Mouse (Mus musculus): Measurements from ENCODE around the gene 1700019D03Rik. TPM values are rescaled to one million over a fixed set of nuclear protein-coding genes. Genes with fewer than 3 reads are reported as not detected.

1700019D03Rik gene
- total and polyA plus RNA-seq, 3 experiments, result not detected

- no peak overlapping the region for H3K4me3 ChIP-seq (ENCODE audit: control insufficient read depth in 1 of 2, insufficient read depth in 1 of 2, low read depth in 2 of 2, low read length in 2 of 2)
- H3K36me3 ChIP-seq (ENCODE audit: control insufficient read depth in 1 of 2, insufficient read depth in 2 of 2, low read length in 2 of 2), result no peaks in the 10 kb centered on the region
- no peak overlapping the region for H3K27ac ChIP-seq (ENCODE audit: control insufficient read depth, low read depth, low read length)
- no peaks in the 10 kb centered on the region for H3K9me3 ChIP-seq (replicated peaks; ENCODE audit: insufficient read depth, low read length)
- H3K27me3 ChIP-seq (ENCODE audit: control insufficient read depth in 1 of 2, insufficient read depth in 2 of 2, low read length in 2 of 2), result peaks cover 0 to 2% of the 10 kb centered on the region in 2 experiments; a peak in 1 of 4 replicates
- H3K79me2 ChIP-seq (ENCODE audit: control insufficient read depth, insufficient read depth, low read length, poor library complexity), result no peaks in the 10 kb centered on the region
- no peak for TF ChIP-seq BHLHE40 (IDR thresholded peaks at IDR 0.05; ENCODE audit: borderline replicate concordance, low read depth, low read length)
- TF ChIP-seq GATA1 (IDR thresholded peaks at IDR 0.05; ENCODE audit: low read depth, low read length), result no peak
- no peak for TF ChIP-seq CTCF (IDR thresholded peaks at IDR 0.05 in 2 of 3, conservative IDR thresholded peaks at IDR 0.05 in 1 of 3; ENCODE audit: control insufficient read depth in 1 of 3, insufficient read depth in 1 of 3, low read depth in 2 of 3, low read length in 3 of 3, poor library complexity in 1 of 3, severe bottlenecking in 1 of 3)
- TF ChIP-seq HCFC1 (IDR thresholded peaks at IDR 0.05; ENCODE audit: low read depth, low read length), result no peak
- TF ChIP-seq CHD1 (IDR thresholded peaks at IDR 0.05; ENCODE audit: low read depth, low read length), result no peak
- TF ChIP-seq RCOR1 (IDR thresholded peaks at IDR 0.05; ENCODE audit: low read depth, low read length), result no peak
- no peak for TF ChIP-seq POLR2A (IDR thresholded peaks at IDR 0.05; ENCODE audit: control insufficient read depth in 1 of 2, insufficient read depth in 1 of 2, low read depth in 1 of 2, low read length in 2 of 2, poor library complexity in 1 of 2)
- TF ChIP-seq USF1 (IDR thresholded peaks at IDR 0.05; ENCODE audit: low read depth, low read length), result no peak
- no peak for TF ChIP-seq MAX (IDR thresholded peaks at IDR 0.05; ENCODE audit: low read length)
- no peak for TF ChIP-seq ZNF384 (IDR thresholded peaks at IDR 0.05; ENCODE audit: low read depth, low read length)
- TF ChIP-seq NELFE (IDR thresholded peaks at IDR 0.05; ENCODE audit: low read depth, low read length), result no peak
- TF ChIP-seq CHD2 (IDR thresholded peaks at IDR 0.05; ENCODE audit: low read length), result no peak
- no peak for TF ChIP-seq JUND (IDR thresholded peaks at IDR 0.05; ENCODE audit: low read depth, low read length)
- no peak for TF ChIP-seq ZC3H11A (IDR thresholded peaks at IDR 0.05; ENCODE audit: low read depth, low read length)
- no peak for TF ChIP-seq RAD21 (IDR thresholded peaks at IDR 0.05; ENCODE audit: low read depth, low read length)
- TF ChIP-seq MYB (IDR thresholded peaks at IDR 0.05; ENCODE audit: low read depth, low read length), result no peak
- TF ChIP-seq ZMIZ1 (IDR thresholded peaks at IDR 0.05; ENCODE audit: low read depth, low read length), result no peak
- peak; percentile 44 for DNase-seq (ENCODE audit: low read depth, low spot score)
- no peak overlapping the region for H3K9ac ChIP-seq (ENCODE audit: control insufficient read depth, low read depth, low read length, poor library complexity, severe bottlenecking)
- H3K4me1 ChIP-seq (ENCODE audit: control insufficient read depth in 1 of 2, insufficient read depth in 2 of 2, low read length in 2 of 2), result no peaks in the 10 kb centered on the region
These were observed 59.8 kb downstream of the 1700019D03Rik start for GRCm38 (mm10) chr1:52960191-52960590.

- no peaks in the 10 kb centered on the region for H3K4me1 ChIP-seq (ENCODE audit: control insufficient read depth in 1 of 2, insufficient read depth in 2 of 2, low read length in 2 of 2)
- H3K79me2 ChIP-seq (ENCODE audit: control insufficient read depth, insufficient read depth, low read length, poor library complexity), result no peaks in the 10 kb centered on the region
- DNase-seq (ENCODE audit: low read depth, low spot score), result no peak
- no peaks in the 10 kb centered on the region for H3K36me3 ChIP-seq (ENCODE audit: control insufficient read depth in 1 of 2, insufficient read depth in 2 of 2, low read length in 2 of 2)
- peaks cover 0 to 2% of the 10 kb centered on the region in 2 experiments; a peak in 1 of 4 replicates for H3K27me3 ChIP-seq (ENCODE audit: control insufficient read depth in 1 of 2, insufficient read depth in 2 of 2, low read length in 2 of 2)
- no peak overlapping the region for H3K4me3 ChIP-seq (ENCODE audit: control insufficient read depth in 1 of 2, insufficient read depth in 1 of 2, low read depth in 2 of 2, low read length in 2 of 2)
- no peak overlapping the region for H3K27ac ChIP-seq (ENCODE audit: control insufficient read depth, low read depth, low read length)
- H3K9me3 ChIP-seq (replicated peaks; ENCODE audit: insufficient read depth, low read length), result no peaks in the 10 kb centered on the region
- H3K9ac ChIP-seq (ENCODE audit: control insufficient read depth, low read depth, low read length, poor library complexity, severe bottlenecking), result no peak overlapping the region
- no peak for TF ChIP-seq TCF12 (IDR thresholded peaks at IDR 0.05; ENCODE audit: low read depth, low read length)
- no peak for TF ChIP-seq ZMIZ1 (IDR thresholded peaks at IDR 0.05; ENCODE audit: low read depth, low read length)
- no peak for TF ChIP-seq RCOR1 (IDR thresholded peaks at IDR 0.05; ENCODE audit: low read depth, low read length)
- TF ChIP-seq MAFK (IDR thresholded peaks at IDR 0.05; ENCODE audit: borderline replicate concordance, low read depth, low read length), result no peak
- no peak for TF ChIP-seq E2F4 (IDR thresholded peaks at IDR 0.05; ENCODE audit: borderline replicate concordance, low read depth, low read length)
- TF ChIP-seq USF1 (IDR thresholded peaks at IDR 0.05; ENCODE audit: low read depth, low read length), result no peak
- no peak for TF ChIP-seq ZNF384 (IDR thresholded peaks at IDR 0.05; ENCODE audit: low read depth, low read length)
- no peak for TF ChIP-seq ELF1 (IDR thresholded peaks at IDR 0.05; ENCODE audit: low read depth, low read length)
- no peak for TF ChIP-seq CHD2 (IDR thresholded peaks at IDR 0.05; ENCODE audit: low read length)
- no peak for TF ChIP-seq HCFC1 (IDR thresholded peaks at IDR 0.05; ENCODE audit: low read depth, low read length)
- no peak for TF ChIP-seq SMC3 (IDR thresholded peaks at IDR 0.05; ENCODE audit: low read depth, low read length)
These were observed 63.2 kb downstream of the 1700019D03Rik start for GRCm38 (mm10) chr1:52956746-52957145.
